ENCODE assay signal across 28 mouse cellular contexts in the genomic region with DNA sequence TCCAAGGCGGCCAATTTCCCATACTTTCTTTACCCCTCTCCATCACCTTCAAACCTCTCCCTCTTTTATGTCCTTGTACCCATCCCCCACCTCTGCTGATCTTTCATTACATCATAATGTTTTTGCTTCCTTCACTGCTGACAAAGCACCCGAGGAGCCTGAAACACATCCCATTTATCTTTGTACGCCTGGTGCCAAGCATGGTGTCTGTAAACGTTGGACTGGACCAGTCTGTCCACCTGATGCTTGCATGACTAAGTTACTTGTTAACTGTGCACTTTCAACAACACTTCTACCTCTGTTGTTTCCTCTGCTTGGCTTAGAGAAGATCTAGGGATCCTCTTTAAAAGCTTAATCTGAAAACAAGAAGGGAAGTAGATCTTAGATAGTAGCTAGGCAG.
DNase-seq lines count a peak whose midpoint lies in the region; ATAC-seq lines count a peak whose summit lies in the region.
"Had no signal": no experiment of that assay in that cellular context is flagged by ENCODE, and none has a peak within 500 bp of the region (broad histone marks: within the 10 kb centered on the region; RNA-seq: fewer than 3 reads in every experiment).

No protein-coding gene starts in this region.

- H3K9ac ChIP-seq in kidney, embryonic 15.5 days = no peak overlapping the region
- no peak overlapping the region for H3K9ac ChIP-seq in kidney, embryonic 14.5 days (ENCODE audit: low read depth, low read length)
- H3K9ac ChIP-seq: embryonic facial prominence, embryonic 13.5 days; forebrain, embryonic 12.5 days; forebrain, embryonic 15.5 days; heart, embryonic 12.5 days; heart, embryonic 15.5 days; hindbrain, embryonic 13.5 days had no signal

- no peaks in the 10 kb centered on the region for H3K9me3 ChIP-seq in kidney, embryonic 15.5 days (replicated peaks)
- H3K9me3 ChIP-seq in kidney, embryonic 14.5 days (ENCODE audit: control insufficient read depth, low read length) = no peaks in the 10 kb centered on the region
- H3K9me3 ChIP-seq: embryonic facial prominence, embryonic 10.5 days; embryonic facial prominence, embryonic 13.5 days; forebrain, embryonic 12.5 days; forebrain, embryonic 15.5 days; heart, embryonic 12.5 days; heart, embryonic 15.5 days; hindbrain, embryonic 10.5 days; hindbrain, embryonic 13.5 days had no signal

- no peak overlapping the region for H3K4me2 ChIP-seq in kidney, embryonic 15.5 days
- H3K4me2 ChIP-seq in kidney, embryonic 14.5 days (replicated peaks; ENCODE audit: low read depth, low read length) = no peak overlapping the region
- H3K4me2 ChIP-seq: embryonic facial prominence, embryonic 13.5 days; forebrain, embryonic 12.5 days; forebrain, embryonic 15.5 days; heart, embryonic 12.5 days; heart, embryonic 15.5 days; hindbrain, embryonic 13.5 days had no signal

- H3K4me3 ChIP-seq in kidney, embryonic 15.5 days (replicated peaks) = no peak overlapping the region
- H3K4me3 ChIP-seq in kidney, embryonic 14.5 days (ENCODE audit: low read length) = no peak overlapping the region
- H3K4me3 ChIP-seq: embryonic facial prominence, embryonic 10.5 days; embryonic facial prominence, embryonic 13.5 days; erythroblast, embryonic 14.5 days; forebrain, embryonic 12.5 days; forebrain, embryonic 15.5 days; heart, embryonic 12.5 days; heart, embryonic 15.5 days; hindbrain, embryonic 10.5 days; hindbrain, embryonic 13.5 days had no signal

- no peaks in the 10 kb centered on the region for H3K4me1 ChIP-seq in kidney, embryonic 15.5 days
- H3K4me1 ChIP-seq in kidney, embryonic 14.5 days (ENCODE audit: control insufficient read depth, insufficient read depth, low read length) = no peaks in the 10 kb centered on the region
- H3K4me1 ChIP-seq: embryonic facial prominence, embryonic 10.5 days; embryonic facial prominence, embryonic 13.5 days; forebrain, embryonic 12.5 days; forebrain, embryonic 15.5 days; heart, embryonic 15.5 days; hindbrain, embryonic 10.5 days; hindbrain, embryonic 13.5 days had no signal

- peak; percentile 43 for DNase-seq in kidney, adult 18-20 months
- peak; percentile 89 for DNase-seq in kidney, adult 9 months
- peak; percentile 64 to 84 for DNase-seq in kidney, postnatal 25 days
- no peak for DNase-seq in cerebellum, adult 9-11 months
- DNase-seq: adrenal gland, adult 2 months; adrenal gland, postnatal 14 days; cerebellum, adult 11 months; cerebellum, adult 2 months; cerebellum, postnatal 10 days; cerebellum, postnatal 36 days; embryo, embryonic 11 days; gastrocnemius, postnatal 10 days; gastrocnemius, postnatal 36 days; heart, postnatal 10 days; heart, postnatal 36 days had no signal

- ATAC-seq in kidney, embryonic 15.5 days (replicated peaks; ENCODE audit: low FRiP score) = no peak
- no peak for ATAC-seq in kidney, embryonic 14.5 days (ENCODE audit: low FRiP score, low TSS enrichment)
- ATAC-seq: CD4-positive, CD25-positive, alpha-beta regulatory T cell, adult 4 months; forebrain, embryonic 15.5 days; hindbrain, embryonic 16.5 days had no signal

- no peaks in the 10 kb centered on the region for H3K36me3 ChIP-seq in kidney, embryonic 15.5 days
- no peaks in the 10 kb centered on the region for H3K36me3 ChIP-seq in kidney, embryonic 14.5 days (ENCODE audit: control insufficient read depth, insufficient read depth, low read length)
- H3K36me3 ChIP-seq: embryonic facial prominence, embryonic 10.5 days; embryonic facial prominence, embryonic 13.5 days; forebrain, embryonic 12.5 days; forebrain, embryonic 15.5 days; heart, embryonic 12.5 days; heart, embryonic 15.5 days; hindbrain, embryonic 10.5 days; hindbrain, embryonic 13.5 days had no signal

- WGBS in kidney, embryonic 15.5 days = 50% methylated on average over 4 of the region's 4 CpGs
- 57% methylated on average over 4 of the region's 4 CpGs for WGBS in kidney, embryonic 14.5 days

- no peaks in the 10 kb centered on the region for H3K27me3 ChIP-seq in kidney, embryonic 15.5 days
- no peaks in the 10 kb centered on the region for H3K27me3 ChIP-seq in kidney, embryonic 14.5 days (ENCODE audit: control insufficient read depth, insufficient read depth, low read length)
- H3K27me3 ChIP-seq: embryonic facial prominence, embryonic 13.5 days; forebrain, embryonic 12.5 days; forebrain, embryonic 15.5 days; heart, embryonic 12.5 days; heart, embryonic 15.5 days; hindbrain, embryonic 13.5 days had no signal

- H3K27ac ChIP-seq in kidney, embryonic 15.5 days = no peak overlapping the region
- H3K27ac ChIP-seq in kidney, embryonic 14.5 days (ENCODE audit: low read depth, low read length) = no peak overlapping the region
- H3K27ac ChIP-seq: embryonic facial prominence, embryonic 10.5 days; embryonic facial prominence, embryonic 13.5 days; forebrain, embryonic 12.5 days; forebrain, embryonic 15.5 days; heart, embryonic 15.5 days; hindbrain, embryonic 10.5 days; hindbrain, embryonic 13.5 days had no signal
